Mouse (Mus musculus): Measurements from ENCODE around the gene Dcdc2b.

Dcdc2b gene

GRCm38 (mm10) chr4:129620419-129621282, 6.6 kb upstream of the Dcdc2b start:
- DNase-seq = no peak

- DNase-seq = peak; percentile 97 to 98
These were observed 5.0 kb upstream of the Dcdc2b start, which contains the start of gene Iqcc for GRCm38 (mm10) chr4:129618786-129619691. TSS of gene Iqcc (minus strand) at chr4:129619099.

DNA sequence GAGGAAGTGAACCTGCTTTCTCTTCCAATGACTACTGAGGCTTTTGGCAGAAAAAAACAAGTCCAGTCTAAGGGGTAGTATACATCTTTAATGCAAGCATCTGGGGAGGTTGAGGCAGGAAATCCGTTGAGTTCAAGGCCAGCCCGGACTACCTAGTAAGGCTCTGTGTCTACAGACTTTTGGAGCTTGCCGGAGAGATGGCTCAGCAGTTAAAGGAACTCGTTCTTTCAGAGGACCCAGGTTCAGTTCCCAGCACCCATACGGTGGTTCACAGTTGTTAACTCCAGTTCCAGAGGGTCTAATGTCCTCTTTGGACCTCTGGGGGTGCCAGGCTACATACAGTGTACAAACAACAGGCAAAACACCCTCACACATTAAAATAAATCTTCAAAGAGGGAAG, 4.0 kb upstream of the Dcdc2b start:
- no peak for DNase-seq

DNA sequence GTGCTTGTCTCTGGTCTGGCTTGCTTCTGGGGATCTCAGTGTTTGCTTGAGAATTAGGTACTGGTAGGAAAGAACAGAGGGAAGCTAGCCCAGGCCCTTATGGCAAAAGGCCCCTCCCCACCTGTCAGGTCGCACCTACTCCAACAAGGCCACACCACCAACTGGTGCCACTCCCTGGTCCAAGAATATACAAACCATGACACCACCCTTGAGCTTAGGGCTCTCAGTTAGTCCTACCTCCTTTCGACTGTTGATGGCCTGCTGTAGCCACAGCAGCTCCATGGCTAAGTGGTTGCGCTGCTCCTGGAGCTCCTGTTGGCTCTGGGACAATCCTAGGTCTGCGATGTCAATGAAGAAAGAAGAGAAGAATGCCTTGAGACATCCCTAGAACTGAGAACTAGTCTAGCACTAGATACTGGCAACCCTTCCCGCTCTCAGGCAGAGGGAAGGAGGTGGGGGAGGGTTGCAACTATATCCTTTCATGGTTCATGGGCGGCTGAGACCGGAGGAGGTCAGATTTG, 3.1 kb upstream of the Dcdc2b start:
- DNase-seq = no peak

DNA sequence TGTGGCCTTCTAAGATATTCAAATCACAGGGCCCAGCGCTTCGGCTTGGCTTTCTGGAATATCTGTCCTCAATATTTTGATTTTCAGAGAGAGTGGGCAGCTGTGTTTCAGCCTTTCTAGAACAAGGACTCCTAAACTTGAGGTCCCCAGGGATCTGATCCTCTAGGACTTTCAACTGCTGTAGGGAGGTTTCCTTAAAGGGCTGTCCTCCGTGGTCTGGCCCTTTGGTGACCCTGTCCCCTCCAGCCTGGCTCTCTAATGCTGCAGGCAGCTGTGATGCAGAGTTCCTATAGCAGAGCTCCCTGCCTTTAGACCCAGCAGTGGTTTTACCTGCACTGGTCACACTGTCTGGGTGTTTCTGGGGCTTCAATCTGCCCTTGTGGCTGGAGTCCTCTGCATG, 2.6 kb upstream of the Dcdc2b start:
- DNase-seq = no peak

DNA sequence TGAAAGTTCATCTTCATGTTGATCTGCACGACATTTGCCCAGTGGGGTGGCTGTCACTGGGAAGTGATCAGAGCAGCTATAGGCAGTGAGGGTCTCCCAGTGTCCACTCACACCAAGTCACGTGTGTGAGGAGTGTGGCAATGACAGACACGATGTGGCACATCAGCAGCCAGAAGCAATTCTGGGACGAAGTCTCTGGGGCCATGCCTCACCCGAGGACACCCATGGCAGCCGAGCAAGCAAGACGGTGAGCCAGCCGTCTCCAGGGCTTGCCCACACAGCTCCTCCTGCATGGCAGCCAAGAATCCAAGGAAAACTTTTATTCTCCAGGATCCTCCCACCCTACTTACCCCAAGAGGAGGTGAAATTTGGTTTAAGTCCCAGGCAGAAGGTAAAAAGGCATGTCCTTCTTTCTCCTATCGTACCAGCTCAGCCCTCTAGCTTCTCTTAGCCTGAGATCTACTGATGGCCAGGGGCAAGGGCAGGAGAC, 1.8 kb upstream of the Dcdc2b start:
- DNase-seq = no peak

DNA sequence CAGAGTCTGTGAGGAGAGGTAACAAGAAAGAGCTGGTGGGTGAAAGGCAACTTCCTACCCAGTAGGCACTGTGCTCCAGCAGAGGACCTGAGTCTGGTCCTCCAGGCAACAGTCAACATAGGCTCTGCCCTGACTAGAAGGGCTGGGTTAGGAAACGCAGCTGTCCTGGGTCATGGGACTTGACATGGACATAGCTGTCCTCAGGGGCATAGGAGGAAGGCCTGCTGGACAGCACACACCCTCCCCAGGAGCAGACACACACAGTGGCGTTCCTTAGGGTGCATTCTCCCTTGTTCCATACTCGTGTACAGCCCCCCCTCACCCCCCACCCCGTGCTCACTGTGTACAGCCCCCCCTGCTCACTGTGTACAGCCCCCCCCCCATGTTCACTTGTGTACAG, 3.6 kb downstream of the Dcdc2b start:
- no peak for DNase-seq

GRCm38 (mm10) chr4:129610026-129610425, 4.0 kb downstream of the Dcdc2b start:
- DNase-seq = no peak

- DNase-seq = peak in 1 of 2 experiments; percentile 39
These were observed 4.9 kb downstream of the Dcdc2b start for GRCm38 (mm10) chr4:129609139-129609631.

GRCm38 (mm10) chr4:129608426-129609025, 5.5 kb downstream of the Dcdc2b start:
- peak; percentile 93 to 95 for DNase-seq

DNA sequence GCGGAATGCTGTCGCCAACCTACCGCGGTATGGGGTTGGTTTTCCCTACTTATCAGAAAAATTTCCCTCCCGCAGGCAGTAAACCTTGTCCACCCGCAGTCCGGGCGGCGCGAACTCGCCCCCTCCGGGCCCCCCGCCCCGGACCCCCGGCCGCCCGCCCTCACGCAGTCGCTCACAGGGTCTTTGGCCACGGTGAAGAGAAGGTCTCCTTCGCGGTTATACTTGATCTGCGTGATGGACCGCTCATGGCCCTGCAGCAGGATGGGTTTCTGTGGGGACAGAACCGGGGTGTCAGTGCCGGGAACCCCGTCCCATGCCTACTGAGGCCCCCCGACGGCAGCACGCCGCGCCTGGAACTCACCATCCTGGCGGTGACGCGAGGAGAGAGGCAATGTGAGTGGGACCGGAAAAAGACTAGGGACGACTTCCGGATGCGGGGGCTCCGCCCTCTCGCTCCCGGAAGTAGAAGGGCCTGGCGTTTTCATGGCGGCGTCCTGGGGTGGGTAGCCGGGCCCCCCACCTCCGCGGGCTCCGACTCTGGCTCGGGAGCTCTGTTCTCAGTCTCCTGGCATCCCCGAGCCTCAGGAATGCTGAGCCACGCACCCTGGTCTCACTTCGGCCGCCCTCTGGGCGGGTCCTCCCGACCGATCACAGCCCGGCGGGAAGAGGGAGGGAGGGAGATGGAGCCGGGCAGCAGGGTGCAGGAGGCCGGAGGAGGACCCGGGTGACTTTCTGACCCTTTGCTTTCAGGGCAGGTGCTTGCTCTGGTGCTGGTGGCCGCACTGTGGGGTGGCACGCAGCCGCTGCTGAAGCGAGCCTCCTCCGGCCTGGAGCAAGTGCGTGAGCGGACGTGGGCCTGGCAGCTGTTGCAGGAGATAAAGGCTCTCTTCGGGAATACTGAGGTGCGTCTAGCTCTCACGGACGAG, 13.6 kb downstream of the Dcdc2b start, which contains the start of the genes Eif3i and Tmem234:
TSS of gene Eif3i (minus strand) at position 416 of the 926 bp plus-strand sequence.
TSS of gene Tmem234 (plus strand) at position 436 of the 926 bp plus-strand sequence.
- DNase-seq = peak; percentile 88 to 90

DNA sequence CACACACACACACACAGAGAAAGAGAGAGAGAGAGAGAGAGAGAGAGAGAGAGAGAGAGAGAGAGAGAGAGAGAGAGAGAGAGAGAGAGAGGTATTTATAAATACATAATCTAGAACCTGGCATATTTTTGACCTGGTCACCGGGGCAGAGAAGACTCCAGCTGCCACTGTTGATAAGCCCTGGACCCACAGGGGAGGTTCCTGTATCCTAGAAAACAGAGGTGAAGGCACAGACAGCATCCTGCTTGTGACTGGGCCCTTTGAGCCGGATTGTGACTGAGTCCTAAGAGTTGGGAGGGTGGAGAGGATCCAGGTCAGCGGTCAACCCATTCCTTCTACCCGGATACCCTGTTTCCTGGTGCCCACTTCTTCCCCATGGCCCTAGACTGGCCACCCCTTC, 25.2 kb downstream of the Dcdc2b start:
- no peak for DNase-seq

GRCm38 (mm10) chr4:129586943-129587342, 27.1 kb downstream of the Dcdc2b start:
- DNase-seq = no peak

DNA sequence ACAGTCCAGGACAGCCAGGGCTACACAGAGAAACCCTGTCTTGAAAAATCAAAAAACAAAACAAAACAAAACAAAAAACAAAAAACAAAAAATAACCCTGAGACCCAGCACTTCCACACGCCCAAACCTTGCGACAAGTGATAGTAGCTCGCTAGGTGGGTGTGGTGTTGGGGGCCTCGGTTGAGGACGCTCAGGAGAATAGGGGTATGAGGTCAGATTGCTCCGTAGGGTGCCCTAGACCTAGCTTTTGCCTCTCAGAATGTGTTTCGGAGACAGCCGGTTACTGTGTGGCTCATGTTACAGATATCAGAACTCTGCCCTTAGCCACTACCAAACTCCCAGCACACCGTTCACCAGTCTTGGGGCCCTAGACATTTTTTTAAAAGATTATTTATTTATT, 28.3 kb downstream of the Dcdc2b start:
- DNase-seq = no peak

- DNase-seq = peak; percentile 87 to 89
These were observed 29.0 kb downstream of the Dcdc2b start for GRCm38 (mm10) chr4:129584884-129585608.

- DNase-seq = no peak
These were observed 29.7 kb downstream of the Dcdc2b start for GRCm38 (mm10) chr4:129584370-129584769.

DNA sequence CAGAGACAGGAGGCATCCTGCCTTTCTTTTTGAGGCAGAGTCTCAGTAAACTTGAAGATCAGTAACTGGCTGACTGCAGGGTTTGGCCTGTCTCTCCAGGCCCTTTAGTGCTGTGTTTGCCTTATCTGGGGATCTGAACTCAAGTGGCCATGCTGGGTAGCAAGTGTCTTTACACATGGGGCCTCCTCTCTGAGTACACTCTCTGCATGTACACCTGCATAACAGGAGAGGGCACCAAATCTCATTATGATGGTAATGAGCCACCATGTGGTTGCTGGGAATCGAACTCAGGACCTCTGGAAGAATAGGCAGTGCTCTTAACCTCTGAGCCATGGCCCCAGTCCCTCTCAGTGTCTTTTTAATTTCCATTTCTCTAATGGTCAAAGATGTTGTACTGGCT, 31.8 kb downstream of the Dcdc2b start:
- DNase-seq = no peak

DNA sequence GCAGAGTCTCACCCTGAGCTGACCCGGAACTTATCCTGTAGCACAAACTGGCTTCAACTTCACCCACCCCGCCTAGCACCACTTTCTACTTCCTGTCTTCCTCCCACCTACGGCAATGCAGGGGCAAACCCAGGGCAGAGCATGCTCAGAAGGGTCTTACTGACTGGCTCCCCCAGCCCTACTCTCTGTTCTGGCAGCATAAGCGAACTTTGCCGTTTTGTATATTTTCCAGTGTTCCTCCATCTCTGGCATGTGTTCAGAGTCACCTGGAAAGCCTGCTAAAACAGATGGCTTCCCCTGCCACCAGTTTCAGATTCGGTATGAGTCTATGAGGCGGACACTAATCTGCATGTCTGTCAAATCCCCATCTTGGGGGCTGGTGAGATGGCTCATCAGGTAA, 33.7 kb downstream of the Dcdc2b start:
- DNase-seq = peak; percentile 70 to 77

DNA sequence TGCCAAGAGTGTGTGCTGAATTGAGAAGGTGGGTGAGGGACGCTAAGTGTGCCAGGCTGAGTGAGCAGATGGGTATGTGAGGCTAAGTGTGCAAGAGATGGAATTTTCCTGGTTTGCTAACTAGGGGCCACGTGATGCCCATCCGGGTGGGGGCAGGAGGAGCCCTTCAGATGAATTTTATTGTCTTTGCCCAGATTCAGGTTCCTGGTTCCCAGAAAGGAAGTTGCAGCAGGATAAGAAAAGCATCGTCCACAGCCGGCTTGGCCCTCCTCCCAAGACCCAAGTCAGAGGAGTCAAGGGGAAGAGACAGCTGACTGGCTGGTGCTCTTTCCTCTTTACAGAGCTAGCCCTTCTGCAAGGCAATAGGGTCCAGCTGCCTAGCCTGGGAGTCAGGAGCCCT, 35.6 kb downstream of the Dcdc2b start, which contains the start of gene Fam167b:
TSS of gene Fam167b (minus strand) at position 84 of the 400 bp plus-strand sequence.
- DNase-seq = no peak

- no peak for DNase-seq
These were observed 36.4 kb downstream of the Dcdc2b start for GRCm38 (mm10) chr4:129577688-129578087.
